Mouse (Mus musculus) G1E (cell line): ENCODE measurements at regions not wholly inside any gene's neighbourhood (a gene's known extent, or its start where the extent isn't known, plus 50 kb on each side); places are given as distances from the start of the nearest gene placed in this dataset.

ENCODE experiments used
- CTCF ChIP-seq: IDR thresholded peaks from 2 replicates; pipeline ENCODE4 v1.5.1; 2012; ENCODE audit warnings: low read depth, low read length, inconsistent platforms, mixed read lengths
- GATA1 ChIP-seq: IDR thresholded peaks from 2 replicates; pipeline ENCODE4 v1.6.1; 2012; ENCODE audit warnings: borderline replicate concordance, low read length, inconsistent platforms, mixed read lengths
- GATA2 ChIP-seq: IDR thresholded peaks from 2 replicates; pipeline ENCODE4 v1.6.1; 2012; ENCODE audit warnings: low read depth, low read length, inconsistent platforms, borderline replicate concordance
- POLR2AphosphoS5 ChIP-seq: IDR thresholded peaks from 2 replicates; pipeline ENCODE4 v1.6.1; 2012; ENCODE audit warnings: low read depth, low read length, inconsistent platforms; ENCODE audit not compliant: insufficient replicate concordance
- TAL1 ChIP-seq: conservative IDR thresholded peaks from 2 replicates; pipeline ENCODE4 v1.6.1; 2012; ENCODE audit warnings: low read depth, low read length, inconsistent platforms, mixed read lengths

- peak; percentile 51; the same call in 1 of the 2 replicates for TF ChIP-seq CTCF
- TF ChIP-seq POLR2AphosphoS5: no peak
- TF ChIP-seq TAL1: no peak
- TF ChIP-seq GATA1: no peak
- TF ChIP-seq GATA2: no peak
These were observed 589.7 kb downstream of the Defb40 start for GRCm38 (mm10) chr8:18388353-18388752.
